Mouse (Mus musculus) kidney, postnatal 4 days (tissue): ENCODE measurements around the gene Smdt1.

Source experiments
- DNase-seq, 2 experiments: peaks; one replicate each; pipeline ENCODE4 v3.0.0; 2021; ENCODE audit warnings: mixed read lengths in 2 of 2

Gene Smdt1

DNA sequence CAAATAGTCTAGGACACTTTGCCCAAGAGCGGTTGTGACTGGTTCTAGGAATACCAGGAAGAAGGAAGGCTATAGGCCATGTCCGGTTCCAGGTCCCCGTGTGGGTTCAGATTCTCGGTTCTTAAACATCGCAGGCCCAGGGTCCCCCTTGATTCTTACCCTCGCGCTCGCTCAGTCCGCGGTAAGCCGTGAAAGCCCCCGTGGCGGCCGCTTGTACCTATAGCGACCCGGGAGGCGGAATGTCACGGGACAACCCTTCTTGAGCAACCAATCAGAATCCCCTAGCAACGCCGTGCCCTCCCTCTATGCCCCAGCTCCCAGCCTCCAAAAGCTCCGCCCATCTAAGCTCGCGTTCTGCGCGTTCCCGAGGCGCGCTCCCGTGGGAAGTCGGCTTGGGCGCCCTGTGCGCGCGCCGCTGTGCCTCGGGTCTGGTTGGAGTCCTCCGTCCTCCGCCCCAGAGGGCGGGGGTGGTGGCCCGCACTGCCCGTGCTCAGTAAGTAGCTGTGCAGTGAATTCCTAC, at the start of gene Smdt1, which contains the start of the genes Naga and Pheta2:
TSS of gene Smdt1 (plus strand) at position 367 of the 520 bp plus-strand sequence.
TSS of gene Naga (minus strand) at position 333 of the 520 bp plus-strand sequence.
TSS of gene Pheta2 (plus strand) at position 350 of the 520 bp plus-strand sequence.
- peak; percentile 98 for DNase-seq

DNA sequence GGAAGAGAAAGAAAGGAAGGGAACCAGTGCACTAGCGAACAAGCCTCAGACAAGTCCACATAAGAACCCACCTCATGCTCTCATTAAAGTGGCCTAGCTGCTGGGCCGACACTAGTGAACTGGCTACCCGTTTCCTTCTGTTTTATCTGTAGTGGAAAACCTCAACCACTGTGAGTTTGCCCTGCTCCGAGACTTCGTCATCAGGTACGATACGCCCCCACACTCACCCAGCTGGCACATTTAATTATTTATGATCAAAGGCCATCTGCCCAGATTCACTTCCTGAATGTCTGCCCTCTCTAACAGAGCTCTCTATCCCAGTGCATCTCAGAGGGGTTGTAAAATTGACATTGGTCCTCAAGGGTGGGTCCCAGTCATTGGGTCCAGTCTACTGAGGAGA, 48.5 kb upstream of the Smdt1 start:
- no peak for DNase-seq

DNA sequence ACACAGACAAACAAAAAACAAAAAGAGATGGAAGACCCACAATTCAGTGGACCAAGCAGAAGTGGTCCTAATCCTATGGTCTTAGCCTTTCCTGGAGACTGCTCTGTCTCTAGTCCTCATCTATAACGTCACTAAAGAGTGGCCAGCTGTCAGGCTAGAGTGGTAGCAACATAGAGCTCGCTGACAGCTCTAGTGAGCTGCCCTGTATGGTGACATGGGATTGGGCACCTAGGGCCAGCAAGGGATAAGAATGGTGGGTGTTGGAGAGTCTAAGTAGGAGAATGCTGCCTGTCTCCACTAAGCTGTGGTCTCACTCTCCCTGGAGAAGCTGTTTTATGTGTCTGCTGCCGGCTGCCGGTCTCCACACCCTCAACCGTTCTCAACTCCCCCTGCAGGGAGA, 45.9 kb upstream of the Smdt1 start:
- no peak for DNase-seq

DNA sequence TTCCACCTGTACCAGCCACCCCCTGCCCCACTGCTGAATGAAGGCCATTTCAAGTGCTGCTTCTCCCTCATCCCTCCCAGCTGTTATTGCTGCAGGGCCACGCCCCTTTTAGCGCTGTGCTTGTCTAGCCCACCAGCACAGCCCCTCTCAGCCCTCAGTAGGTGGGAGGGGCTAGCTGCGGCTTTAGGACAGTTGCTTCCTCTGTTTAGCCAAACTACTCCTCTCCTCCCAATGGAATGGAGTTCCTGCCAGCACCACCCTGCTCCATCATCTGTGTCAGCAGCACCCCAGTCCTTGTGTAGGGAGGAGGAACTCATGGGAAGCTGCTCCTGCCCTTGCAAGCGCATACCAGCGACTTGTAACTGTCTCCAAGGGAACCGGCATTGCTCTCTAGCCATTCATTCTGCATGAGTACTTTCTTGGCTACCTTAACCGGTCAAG, 45.5 kb upstream of the Smdt1 start:
- peak; percentile 41 to 52 for DNase-seq

DNA sequence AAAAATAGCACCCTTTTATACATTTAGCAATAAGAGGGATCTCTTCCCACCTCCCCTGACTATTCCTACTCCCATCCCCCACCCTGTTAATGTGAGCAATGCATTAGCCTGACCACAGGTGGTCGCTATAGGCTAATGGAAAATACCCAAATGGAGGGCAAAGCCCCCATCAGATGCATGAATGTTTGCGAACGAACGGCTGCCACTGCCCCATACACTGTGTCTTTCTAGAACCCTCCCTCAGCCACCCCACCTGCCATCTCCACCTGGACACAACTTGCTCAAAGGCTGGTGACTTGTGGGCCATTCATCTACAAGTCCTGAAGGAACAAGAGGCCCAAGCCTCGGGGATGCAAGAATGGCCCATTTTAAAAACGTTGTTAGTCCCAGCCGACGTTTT, 44.7 kb upstream of the Smdt1 start:
- DNase-seq, result peak; percentile 22 to 31

DNA sequence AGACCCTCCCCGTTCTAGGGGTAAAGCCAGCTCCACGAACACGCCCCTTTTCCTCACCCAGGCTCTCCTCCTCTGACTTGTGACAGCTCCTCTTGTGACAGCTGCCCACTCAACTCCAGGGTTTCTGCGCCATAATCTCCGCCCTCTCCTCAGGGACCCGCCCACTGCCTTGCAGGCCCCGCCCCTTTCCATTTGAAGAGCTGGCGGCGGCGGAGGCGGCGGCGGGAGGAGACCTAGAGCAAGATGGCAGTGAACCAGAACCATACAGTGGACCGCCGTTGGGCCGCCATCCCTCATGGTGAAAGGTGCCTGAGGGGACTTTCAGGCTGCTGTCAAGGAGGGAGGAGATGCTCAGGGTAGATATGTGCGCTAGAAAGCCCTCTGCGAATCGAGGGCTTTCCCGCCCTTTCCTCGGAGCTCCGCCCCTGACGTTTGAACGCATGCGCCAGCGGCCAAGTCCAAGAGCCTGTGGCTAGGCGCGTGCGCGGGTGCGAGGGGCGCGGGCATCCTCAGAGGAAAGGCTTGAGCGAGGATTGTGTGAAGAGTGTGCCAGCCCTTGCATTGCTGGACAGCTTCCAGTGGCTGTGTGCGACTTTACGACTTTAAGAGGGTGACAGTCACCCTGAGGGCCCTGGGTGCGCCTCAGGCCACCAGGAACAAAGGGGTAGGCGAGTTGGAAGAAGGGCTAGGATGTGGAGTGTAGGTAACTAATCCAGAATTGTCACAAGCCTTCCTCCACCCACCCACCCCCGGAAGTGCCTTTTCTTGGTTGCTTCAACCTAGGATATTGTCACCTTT, 39.8 kb upstream of the Smdt1 start, which contains the start of gene Wbp2nl:
TSS of gene Wbp2nl (plus strand) at position 191 of the 798 bp plus-strand sequence.
- DNase-seq, result peak; percentile 30 to 55

DNA sequence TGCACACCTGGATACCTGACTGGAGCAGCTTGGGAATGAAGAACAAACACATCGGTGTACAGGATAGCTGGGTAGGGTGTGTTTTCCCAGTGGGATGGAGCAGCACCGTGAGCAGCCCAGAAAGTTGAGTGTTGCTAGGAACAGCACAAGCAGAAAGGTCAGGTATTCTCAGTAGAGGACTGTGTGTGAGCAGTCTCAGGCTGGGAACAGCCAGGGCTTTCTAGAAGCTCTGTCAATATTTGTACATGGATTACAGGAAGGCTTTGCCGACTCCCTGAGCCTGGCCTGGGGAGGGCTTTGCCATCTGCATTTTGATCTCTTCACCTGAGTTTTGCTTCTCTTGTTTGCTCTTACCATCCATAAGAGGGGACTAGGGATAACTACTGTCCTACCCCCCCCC, 31.7 kb upstream of the Smdt1 start:
- no peak for DNase-seq

DNA sequence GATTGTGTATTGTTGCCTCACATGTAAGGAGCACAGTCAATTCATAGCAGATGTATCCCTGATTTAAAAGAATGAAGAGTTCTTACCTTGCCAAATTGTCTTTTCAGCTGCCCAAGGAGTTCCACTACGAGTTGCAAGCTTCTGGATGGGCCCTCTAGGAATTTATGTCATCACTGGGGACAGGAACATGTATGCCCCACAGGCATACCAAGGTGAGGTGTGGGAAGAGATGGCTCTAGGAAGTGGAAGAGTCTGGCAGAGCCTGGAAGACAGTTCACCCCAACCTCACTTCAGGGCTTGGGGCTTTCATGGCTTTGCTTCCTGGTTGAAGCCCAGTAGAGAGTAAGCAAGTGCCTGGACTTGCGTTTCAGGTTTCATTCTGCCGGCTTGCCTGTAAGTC, 30.3 kb upstream of the Smdt1 start:
- no peak for DNase-seq

DNA sequence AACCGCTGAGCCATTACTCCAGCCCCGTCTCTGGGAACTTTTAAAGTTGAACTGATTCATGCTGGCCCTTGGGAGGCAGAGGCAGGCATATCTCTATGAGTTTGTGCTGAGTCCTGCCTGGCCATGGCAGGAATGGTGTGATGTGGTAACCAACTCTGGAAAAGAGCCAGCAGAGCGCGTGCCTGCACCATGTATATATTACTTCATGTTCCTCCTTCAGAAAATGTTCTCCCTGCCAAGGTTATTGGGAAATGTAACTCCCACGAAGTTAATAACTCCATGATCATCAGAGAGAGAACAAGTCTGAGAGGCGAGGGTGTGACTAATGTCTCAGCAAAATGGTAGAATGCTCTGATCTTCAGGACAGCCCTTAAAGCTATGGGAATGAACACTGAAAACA, 20.9 kb upstream of the Smdt1 start:
- DNase-seq, result no peak

DNA sequence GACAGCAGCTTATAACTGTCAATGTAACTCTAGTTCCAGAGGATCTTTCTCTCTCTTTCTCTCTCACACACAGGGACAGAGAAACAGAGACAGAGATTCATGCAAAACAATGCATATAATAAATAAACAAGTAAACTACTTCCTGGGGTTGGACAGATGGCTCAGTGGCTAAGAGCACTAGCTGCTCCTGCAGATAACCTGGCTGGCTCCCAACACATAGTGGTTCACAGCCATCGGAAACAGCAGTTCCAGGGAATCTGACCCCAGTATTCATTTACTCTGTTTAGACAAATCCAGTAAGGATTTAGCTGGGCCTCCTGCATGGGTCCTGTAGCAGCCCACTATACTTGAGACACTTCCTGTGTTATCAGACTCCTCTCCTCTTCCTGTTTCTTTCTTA, 19.1 kb upstream of the Smdt1 start:
- DNase-seq, result no peak

DNA sequence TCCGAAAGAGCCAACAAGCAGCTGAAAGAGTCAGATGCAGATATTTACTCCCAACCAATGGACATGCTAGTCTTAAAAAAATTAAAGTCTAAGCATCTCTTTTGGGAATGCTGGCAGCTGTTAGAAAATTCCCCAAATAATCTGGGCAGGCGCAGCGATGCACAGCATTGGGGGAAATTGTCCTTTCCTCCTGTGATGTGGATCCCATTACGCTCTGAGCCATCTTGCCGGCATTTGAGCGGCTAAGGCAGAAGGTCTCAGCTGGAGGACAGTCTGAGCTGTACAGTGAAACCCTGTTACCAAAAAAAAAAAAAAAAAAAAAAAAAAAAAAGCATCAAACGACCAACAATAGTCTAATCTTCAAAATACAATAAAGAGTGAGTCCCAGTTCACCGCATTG, 16.6 kb upstream of the Smdt1 start:
- DNase-seq, result no peak

DNA sequence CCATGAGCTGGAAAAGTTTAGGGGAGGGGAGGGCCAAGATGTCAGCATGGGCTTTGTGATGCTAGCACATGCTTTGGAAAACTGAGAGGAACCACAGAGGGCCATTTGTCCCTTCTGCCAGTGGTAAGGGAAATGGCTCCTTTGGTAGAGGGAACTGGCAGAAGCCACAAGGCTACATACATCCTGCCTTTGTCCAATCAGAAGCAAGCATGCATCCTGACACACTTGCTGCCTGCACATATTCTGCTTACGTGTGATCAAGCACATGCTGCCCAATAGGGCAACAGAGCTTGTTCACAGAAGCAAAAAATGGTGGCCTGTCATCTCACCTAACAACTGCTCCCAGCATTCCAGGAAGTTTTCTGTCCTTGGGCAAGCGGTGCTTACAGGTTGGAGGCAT, 13.4 kb upstream of the Smdt1 start:
- no peak for DNase-seq

DNA sequence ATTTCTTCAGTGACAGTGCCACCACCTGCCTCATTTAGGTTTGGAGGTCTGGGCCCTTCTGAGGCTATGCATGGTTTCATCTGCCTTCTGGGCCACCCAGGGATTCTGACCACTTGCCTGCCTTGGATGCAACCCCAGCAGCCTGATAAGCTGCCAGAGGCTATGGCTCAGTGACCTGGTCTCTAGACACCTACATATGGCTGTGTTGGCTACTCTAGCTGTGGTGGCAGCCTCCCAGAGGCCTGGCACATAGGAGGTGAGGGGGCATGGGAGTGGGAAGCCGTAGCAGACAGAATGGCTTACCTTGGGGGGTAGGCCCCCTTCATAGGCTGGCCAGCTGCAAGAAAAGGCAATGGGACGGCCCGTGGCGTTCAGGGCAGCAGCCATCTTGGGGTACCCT, 3.6 kb upstream of the Smdt1 start:
- DNase-seq, result no peak

DNA sequence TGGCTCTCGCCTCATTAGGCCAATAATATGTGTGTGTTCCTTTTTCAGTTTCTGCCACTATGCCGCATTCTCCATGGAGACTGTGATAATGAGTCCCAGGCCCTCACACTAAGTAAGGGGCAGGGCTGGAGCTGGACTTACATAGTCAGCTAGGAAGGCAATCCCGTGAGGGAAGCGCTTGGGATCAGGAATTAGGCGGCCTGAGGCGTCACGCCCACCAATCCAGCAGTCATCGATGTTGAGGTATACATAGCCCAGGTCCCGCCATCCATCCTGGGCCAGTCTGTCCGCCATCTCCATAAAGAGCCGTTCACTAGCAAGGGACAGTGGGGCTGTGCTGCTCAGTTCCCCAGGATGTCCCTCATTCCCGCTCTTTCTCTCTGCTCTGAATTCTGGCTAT, 2.1 kb upstream of the Smdt1 start:
- no peak for DNase-seq

DNA sequence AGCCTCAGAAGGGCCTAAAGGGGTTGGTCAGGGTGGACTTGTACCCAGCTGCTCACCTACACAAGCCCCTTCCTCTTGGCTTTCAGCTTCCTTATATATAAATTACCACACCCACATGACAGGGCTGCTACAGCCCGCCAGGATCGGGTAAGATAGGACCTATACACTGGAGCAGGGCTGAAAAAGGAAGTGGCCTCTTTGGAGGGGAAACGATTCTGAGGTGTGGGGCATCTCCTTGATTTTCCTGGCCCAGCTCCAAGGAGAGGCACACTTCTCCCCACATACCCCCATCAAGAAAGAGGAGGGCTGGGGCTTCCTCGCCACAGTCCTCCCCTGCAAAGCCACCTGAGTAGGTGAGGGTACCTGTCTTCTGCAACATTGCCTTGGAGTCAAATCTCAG, 884 bp upstream of the Smdt1 start:
- DNase-seq, result no peak

DNA sequence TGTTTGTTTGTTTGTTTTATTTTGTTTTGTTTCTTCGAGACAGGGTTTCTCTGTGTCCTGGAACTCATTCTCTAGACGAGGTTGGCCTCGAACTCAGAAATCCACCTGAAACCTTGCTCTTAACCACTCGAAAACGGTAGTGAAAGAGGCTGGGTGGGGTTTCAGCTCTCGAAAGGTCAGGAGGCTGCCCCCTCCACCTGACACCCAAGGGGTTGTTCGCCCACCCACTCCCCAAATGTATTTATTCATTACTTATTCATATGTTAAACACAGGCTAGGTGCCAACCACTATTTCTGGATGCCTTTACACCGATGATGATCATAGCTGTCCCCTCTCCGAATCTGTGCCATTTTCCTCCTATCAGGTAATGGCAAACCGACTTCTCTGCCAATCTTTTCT, 391 bp downstream of the Smdt1 start:
- DNase-seq, result no peak

DNA sequence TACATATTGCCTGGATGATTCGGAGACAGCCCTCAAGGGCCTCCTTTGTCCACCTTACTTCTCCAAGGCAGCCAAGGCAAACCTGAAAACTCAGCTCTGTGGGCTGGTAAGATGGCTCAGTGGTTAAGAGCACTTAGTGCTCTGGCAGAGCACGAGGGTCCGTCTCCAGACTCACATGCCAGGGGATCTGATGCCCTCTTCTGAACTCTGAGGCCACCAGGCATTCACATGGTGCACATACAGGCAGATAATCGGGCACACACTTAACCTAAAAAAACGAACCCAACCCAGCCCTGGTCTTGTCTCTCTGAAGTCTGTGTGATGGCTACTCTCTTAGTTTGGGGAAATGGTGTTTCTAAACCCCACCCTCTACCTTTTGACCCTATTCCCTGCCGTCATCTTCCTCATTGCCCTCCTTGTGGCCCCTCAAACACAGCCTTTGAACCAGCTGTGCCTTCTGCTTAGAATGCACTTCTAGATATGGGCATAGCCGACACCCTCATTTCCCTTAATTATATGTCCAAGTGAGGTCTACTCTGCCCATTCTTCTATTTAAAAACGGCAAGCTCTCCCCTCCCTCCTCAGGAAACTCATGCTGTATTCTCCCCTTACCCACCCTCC, 985 bp downstream of the Smdt1 start:
- DNase-seq, result no peak

DNA sequence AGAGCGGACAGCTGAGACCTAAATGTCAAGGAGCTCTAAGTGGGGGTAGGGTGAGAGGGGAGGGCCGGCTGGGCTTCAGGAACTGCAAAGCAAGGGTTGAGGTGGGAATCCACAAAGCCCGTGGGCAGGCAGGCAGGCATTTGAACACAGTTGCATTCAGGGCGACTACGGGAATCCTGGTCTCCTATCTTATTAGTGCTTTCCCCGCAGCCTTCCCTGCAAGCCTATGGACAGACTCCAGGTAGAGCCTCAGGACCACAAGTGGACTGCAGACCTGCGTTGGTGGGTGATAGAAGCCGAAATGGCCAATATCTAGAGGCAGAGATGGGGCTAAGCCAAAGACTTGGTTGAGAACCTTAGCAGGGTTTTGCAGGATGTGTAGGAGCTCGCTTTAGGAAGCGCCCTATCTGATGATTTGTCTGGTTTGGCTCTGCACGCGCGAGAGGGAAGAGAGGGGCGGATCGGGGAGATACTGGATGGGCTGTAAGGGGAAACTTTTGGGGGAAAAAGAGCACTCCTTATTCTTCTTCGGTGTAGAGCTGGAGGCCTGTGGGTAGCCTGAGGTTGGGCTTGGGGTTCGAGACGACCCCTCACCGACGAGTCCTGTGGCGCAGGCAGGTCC, 1.8 kb downstream of the Smdt1 start:
- peak in 1 of 2 experiments; percentile 48 for DNase-seq

DNA sequence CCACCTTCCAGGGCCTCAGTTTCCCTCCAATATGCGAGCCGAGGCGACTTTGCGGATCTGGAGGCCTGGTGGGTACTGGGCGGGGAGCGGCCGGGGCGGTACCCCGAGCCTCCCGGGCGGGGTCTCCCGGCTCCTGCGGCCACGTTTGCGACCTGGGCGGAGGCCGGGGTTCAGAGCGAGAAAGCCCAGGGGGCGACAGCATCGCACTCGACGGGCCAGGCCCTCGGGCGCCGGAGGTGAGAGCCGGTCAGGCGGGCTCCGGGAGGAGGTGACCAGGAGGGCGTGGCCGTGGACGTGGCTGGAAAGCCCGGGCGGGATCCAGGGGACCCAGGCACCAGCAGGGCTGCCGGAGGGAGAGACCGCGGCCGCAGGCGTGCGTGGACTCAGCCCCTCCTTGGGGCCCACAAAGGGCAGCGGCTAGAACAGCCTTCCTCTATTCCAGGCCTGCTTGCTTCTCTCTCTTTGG, 2.3 kb downstream of the Smdt1 start:
- peak; percentile 75 to 83 for DNase-seq

DNA sequence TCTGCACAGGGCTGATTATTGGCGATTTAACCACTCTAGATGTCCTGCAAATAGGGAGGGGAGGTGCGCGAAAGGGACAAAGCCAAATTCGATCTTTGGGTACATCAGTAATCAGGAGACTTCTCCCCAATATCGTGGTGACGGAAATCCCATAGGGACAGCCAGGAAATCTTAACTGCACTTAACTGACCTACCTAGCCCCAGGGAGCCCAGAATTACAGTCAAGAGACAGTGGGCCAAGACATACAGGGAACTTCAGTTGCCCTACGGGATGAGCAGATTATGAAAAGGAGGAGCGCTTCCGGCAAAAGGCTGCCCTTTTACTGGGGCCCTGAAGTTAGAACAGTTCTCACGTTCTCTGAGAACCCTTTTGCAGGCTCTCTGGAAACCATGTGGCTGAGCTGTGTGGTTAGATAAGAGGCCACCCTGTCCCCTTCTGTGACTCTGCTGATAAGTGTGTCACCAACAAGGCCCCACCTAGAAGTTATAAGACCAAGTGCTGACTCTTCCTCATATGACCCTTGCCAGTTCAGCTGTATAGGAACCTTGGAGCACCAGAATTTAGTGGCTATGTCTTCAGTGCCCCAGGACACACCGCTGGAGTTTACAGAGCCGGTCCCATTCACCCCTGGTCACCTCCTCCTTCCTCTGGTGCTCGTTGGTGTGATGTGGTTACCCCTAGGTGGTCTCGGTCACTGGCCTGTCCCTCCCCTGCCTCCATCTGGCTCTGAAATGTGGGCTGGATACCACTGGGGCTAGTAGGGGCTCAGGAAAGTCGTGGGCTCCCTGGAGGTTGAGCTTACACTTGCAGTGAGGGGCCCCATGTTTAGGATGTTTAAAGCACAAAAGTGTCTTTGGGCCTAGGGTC, 3.1 kb downstream of the Smdt1 start:
- DNase-seq, result no peak

DNA sequence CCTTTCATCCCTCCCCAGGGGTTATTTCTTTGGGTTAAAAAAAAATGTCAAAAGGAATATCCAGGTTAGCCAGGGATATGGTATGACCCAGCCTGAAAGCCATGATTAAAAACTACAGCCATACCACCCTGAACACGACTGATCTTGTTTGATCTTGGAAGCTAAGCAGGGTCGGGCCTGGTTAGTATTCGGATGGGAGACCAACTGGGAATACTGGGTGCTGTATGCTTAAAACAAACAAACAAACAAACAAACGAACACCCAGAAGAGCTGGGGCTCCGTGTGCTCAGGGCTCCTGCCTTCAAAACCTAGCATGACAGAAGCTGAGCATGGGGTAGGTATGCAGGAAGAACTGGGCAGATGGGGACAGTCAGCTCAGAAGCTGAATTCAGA, 3.8 kb downstream of the Smdt1 start:
- no peak for DNase-seq
